Mouse (Mus musculus) thymus, postnatal 10 days (tissue): Measurements from ENCODE around the gene Ccdc60.

Experiments used
- DNase-seq, 2 experiments: peaks; one replicate each; pipeline ENCODE4 v3.0.0; 2021; ENCODE audit warnings: low spot score in 2 of 2

Ccdc60 gene

DNA sequence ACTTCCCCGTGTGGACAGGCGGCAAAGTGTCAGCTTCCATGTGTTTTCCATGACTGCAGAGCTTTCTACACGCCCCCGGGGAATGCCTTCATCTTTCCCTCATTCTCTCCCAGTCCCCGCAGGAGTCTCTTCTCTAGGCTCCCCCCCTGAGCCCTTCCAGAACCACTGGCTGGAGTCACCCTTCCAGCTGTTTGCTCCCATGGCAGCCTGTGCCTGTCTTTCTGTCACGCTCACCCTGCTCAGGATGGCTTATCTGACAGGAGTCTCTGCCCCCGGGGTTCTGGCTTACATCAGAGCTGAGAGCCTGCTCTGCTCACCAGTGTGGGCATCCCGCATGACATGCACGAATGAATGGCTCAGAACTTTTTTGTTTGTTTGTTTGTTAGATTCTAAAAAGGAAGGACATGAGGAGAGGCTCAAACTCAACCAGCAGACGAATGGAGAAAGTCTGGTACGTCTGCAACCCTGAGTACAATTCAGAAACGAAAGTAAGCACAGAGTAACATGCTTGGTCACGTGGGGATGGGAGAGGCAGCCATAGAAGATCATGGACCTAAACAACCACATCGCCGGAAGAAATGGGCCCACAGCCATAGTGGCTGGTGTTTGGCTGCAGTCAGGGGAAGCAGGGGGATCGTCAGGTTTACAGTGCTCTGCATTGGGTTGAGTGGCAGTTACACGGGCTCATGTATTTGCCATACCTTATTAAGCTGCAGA is 17.1 kb downstream of the Ccdc60 start:
- no peak for DNase-seq

- DNase-seq: no peak
These were observed 19.3 kb downstream of the Ccdc60 start for GRCm38 (mm10) chr5:116269212-116270145.

GRCm38 (mm10) chr5:116262689-116263088 is 26.1 kb downstream of the Ccdc60 start:
- no peak for DNase-seq

DNA sequence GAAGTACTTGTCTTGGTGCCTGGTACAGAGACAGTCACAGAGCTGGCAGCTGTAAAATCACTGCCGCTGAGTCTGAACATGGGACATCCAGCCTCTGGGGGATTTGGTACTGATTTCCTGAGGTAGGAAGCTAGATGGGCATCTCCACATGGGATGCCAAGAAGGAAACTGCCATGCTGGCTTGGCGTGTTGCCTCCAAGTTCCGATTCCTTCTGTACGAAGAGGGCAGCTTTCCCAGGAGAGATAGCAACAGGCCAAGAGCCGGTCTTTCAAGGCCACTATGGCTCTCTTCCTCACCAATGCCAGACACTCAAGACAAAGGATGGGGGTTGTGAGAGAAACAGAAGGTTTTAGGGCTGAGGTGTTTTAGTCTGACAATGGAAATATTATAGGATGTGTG is 26.8 kb downstream of the Ccdc60 start:
- DNase-seq: no peak

DNA sequence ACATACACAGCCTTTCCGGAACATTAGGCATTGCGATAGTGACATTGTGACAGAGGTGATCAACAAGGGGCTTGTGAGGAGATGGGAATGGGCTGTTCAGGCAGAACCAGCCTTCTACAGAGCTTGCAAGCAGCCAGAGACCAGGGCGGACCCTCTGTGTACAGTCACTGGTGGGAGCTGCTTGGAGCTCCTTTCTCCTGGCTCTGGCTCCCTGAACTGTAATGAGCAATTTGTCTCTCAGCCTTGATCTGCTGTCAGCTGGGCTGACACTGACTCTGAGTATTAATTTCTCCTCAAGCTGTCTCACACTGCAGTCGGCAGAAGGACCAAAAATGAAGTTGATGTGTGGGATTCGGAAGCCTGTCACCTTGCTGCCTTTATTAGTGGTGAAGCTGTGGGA is 28.4 kb downstream of the Ccdc60 start:
- no peak for DNase-seq

GRCm38 (mm10) chr5:116258321-116258860 is 30.4 kb downstream of the Ccdc60 start:
- DNase-seq: no peak

- DNase-seq: no peak
These were observed 34.9 kb downstream of the Ccdc60 start for GRCm38 (mm10) chr5:116253914-116254313.

DNA sequence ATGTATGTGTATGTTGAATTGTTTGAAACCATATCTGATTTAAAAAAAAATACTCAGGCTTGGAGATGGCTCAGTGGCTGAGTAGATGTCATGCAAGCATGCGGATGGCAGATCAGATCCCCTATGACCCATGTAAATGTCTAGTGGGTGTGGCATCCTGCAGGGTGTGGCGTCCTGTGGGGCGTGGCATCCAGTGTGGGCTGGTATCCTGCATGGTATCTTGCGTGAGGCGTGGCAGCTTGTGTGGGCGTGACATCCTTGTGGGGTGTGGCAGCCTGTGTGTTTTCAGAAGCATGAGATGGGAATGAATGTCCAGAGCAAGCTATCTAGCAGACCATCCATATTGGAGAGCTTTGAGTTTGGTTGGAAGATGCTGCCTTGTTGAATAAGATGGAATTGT is 36.6 kb downstream of the Ccdc60 start:
- no peak for DNase-seq

GRCm38 (mm10) chr5:116246642-116247041 is 42.1 kb downstream of the Ccdc60 start:
- DNase-seq: no peak

- DNase-seq: no peak
These were observed 44.3 kb downstream of the Ccdc60 start for GRCm38 (mm10) chr5:116244476-116244875.

- DNase-seq: no peak
These were observed 45.2 kb downstream of the Ccdc60 start for GRCm38 (mm10) chr5:116243622-116244021.

- DNase-seq: peak; percentile 26 to 61
These were observed 56.7 kb downstream of the Ccdc60 start for GRCm38 (mm10) chr5:116231841-116232643.

DNA sequence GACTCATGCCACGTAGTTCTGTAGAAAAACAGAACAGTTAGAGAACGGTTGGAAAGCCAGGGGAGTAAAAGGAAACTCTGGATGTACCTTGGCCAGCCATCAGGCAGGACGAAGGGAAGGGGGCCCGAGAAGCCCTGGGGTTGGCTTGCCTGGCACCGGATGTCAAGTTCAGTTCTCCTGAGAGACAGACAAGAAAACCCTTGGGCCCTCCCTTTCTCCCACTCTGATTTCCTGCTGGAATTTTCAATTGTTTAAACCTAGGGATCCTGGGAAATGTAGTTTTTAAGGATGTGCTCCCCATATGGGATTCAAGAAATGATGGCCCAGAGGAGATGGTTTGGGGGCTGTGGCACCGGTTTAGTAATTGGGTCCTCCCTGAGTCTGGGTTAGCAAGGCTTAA is 60.4 kb downstream of the Ccdc60 start:
- DNase-seq: no peak

DNA sequence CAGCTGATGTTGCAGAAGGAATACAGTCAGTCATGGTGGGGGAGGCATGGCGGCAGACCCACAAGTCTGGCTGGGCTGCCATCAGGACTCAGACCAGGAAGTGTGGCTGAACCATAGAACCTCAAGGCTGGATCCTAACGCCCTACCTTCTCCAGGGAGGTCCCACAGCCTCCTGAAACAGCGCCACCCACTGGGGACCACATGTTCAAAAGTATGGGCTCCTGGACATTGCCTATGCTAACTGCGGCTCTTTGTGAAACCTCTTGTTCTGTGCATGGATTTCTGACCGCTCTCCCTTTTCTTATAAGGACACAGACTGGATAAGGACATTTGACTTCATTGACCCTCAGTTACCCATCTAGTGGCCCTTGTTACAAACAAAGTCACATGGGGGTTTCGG is 64.8 kb downstream of the Ccdc60 start:
- DNase-seq: no peak

DNA sequence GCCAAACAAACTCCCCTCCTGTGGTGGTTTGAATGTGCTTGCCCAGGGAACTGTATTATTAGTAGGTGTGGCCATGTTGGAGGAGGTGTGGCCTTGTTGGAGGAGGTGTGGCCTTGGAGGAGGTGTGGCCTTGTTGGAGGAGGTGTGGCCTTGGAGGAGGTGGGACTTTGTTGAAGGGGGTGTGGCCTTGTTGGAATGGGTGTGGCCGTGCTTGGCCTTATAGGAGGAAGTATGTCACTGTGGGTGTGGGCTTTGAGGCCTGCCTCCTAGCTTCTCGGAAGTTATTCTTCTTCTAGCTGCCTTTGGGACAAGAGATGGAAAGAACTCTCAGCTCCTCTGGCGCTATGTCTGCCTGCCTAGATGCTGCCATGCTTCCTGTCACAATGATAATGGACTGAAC is 66.9 kb downstream of the Ccdc60 start:
- DNase-seq: no peak

GRCm38 (mm10) chr5:116219288-116219687 is 69.5 kb downstream of the Ccdc60 start:
- DNase-seq: no peak

DNA sequence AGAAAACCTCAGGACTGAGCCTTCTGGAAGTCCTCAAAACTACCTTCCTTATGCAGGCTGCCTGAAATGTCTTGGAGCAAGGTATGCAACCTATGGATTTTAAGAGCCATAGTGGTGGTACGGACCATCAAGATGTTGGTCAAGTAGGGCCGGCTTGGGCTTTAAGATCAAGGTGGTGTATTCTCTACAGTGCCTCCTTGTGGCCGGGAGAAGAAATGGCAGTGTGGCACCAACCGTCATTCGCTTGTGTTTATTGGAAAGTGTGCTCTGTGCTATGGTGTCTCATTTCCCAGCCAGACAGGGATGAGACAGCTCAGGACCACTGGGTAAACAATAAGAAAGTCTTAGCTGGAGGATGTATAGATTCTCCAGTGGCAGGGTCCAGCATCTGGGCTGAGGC is 76.1 kb downstream of the Ccdc60 start:
- no peak for DNase-seq

GRCm38 (mm10) chr5:116209378-116210091 is 79.2 kb downstream of the Ccdc60 start:
- no peak for DNase-seq

DNA sequence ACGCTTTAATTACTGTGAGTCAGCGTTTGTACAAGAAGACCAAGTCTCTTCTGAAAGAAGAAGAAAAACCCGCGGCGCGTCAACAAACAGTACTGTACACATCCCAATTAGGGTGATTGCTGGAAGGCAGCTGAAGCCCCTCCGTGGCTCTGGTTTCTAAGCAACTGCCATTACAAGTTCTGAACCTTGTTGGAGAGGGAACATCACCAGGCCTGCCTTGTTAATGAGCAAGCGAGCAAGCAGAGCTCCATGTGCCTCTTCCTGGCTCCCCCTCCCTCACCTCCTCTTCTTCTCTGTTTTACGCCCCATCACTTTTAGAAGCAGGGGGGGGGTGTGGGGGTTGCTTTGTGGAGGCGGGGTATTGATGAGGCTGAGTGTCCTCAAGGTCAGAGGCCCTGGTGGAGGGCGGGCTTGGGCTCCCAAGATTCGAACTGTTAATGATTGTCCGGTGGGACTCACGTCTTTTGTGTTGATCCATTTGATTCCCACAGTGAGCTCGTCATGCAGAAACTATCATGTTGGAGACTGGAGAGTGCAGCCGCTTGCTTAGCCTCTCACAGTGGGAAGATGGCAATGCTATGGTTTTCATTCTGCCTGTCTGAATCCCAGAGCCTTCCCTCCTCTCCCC is 79.9 kb downstream of the Ccdc60 start:
- no peak for DNase-seq

- no peak for DNase-seq
These were observed 86.1 kb downstream of the Ccdc60 start for GRCm38 (mm10) chr5:116202692-116203091.

- no peak for DNase-seq
These were observed 94.3 kb downstream of the Ccdc60 start for GRCm38 (mm10) chr5:116194499-116194898.
